Mouse (Mus musculus) neural tube, embryonic 14.5 days (tissue): Measurements from ENCODE around the gene Col25a1. TPM values are rescaled to one million over a fixed set of nuclear protein-coding genes. Genes with fewer than 3 reads are reported as not detected.

Experiments used
- ATAC-seq: fragments of 200-750 bp; cut with Nextera tagmentation; 2 replicates; pipeline ENCODE4 v1.8.0; 2017; ENCODE audit warnings: low read depth, mild to moderate bottlenecking, moderate TSS enrichment, moderate library complexity
- H3K27ac ChIP-seq: fragments of 300-500 bp; sonication (generic); 2 replicates; pipeline ENCODE4 v1.5.1; 2014; ENCODE audit warnings: low read depth, mild to moderate bottlenecking, control low read depth, low read length, moderate library complexity, mixed read lengths
- H3K27me3 ChIP-seq: fragments of 300-500 bp; sonication (generic); 2 replicates; pipeline ENCODE4 v1.6.1; 2014; ENCODE audit warnings: low read length; ENCODE audit not compliant: control insufficient read depth, insufficient read depth
- H3K36me3 ChIP-seq: fragments of 300-500 bp; sonication (generic); 2 replicates; pipeline ENCODE4 v1.6.1; 2014; ENCODE audit warnings: low read length, mixed read lengths; ENCODE audit not compliant: control insufficient read depth, insufficient read depth
- H3K4me1 ChIP-seq: fragments of 300-500 bp; sonication (generic); 2 replicates; pipeline ENCODE4 v1.6.1; 2014; ENCODE audit warnings: low read length; ENCODE audit not compliant: control insufficient read depth, insufficient read depth
- H3K4me2 ChIP-seq: fragments of 300-500 bp; sonication (generic); 2 replicates; pipeline ENCODE4 v1.6.1; 2014; ENCODE audit warnings: mild to moderate bottlenecking, low read depth, low read length, control low read depth
- H3K4me3 ChIP-seq: fragments of 300-500 bp; sonication (generic); 2 replicates; pipeline ENCODE4 v1.5.1; 2014; ENCODE audit warnings: low read depth, low read length, control low read depth, mixed read lengths
- H3K9ac ChIP-seq: fragments of 300-500 bp; sonication (generic); replicated peaks from 2 replicates; pipeline ENCODE4 v1.6.1; 2014; ENCODE audit warnings: low read depth, mild to moderate bottlenecking, control low read depth, low read length, mixed read lengths
- H3K9me3 ChIP-seq: fragments of 300-500 bp; sonication (generic); 2 replicates; pipeline ENCODE4 v1.6.1; 2016; ENCODE audit warnings: low read length; ENCODE audit not compliant: control insufficient read depth
- WGBS: fragments of 180-500 bp; shearing (Covaris S2); extraction: QIAGEN DNeasy Blood & Tissue Kit; methylation state at CpG from one replicate; pipeline ENCODE4 v1.1.7; 2014; 5-methylcytosine and 5-hydroxymethylcytosine counted together
- polyA plus RNA-seq: library from polyadenylated mRNA; unstranded; fragments of >200 nt; fragmentation: Nextera tagmentation; extraction: Ambion mirVana; gene quantifications from 2 replicates; pipeline ENCODE4 v1.2.1, GENCODE M21; 2014

The Col25a1 gene
- polyA plus RNA-seq, 1 experiment from 2014 or later = 10.5 TPM

DNA sequence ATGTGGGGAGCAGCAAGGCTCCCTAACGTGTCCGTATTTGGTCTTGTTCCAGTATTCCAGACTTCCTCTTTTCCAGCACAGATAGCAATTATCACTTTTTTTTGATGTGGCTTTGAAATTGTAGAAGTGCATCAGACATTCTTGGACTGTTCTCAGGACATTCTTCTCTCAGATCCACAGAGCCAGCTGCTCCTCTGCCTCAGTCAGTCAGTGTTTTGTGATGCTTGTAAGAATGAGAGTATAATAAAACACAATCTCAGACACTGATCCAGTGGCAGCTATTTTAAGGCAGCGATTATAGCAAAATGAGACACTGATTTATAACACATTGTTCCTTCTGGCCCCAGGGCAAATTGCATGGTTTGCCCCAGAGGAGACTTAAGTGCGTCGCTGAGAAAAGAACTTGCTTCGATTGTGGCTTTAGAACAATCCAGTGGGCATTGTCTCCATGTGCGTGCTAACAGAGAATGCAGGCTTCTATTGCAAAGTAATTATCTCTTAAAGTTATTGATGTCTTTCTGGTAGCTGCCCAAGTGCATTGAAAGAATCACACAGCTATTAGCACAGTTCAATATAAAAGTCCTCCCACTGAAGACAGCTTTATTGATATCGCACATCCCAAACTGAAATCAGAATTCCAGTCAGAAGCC, 111.5 kb downstream of the Col25a1 start:
- H3K4me2 ChIP-seq = no peak overlapping the region
- no peaks in the 10 kb centered on the region for H3K9me3 ChIP-seq
- H3K36me3 ChIP-seq = no peaks in the 10 kb centered on the region
- H3K27me3 ChIP-seq = no peaks in the 10 kb centered on the region
- no peak overlapping the region for H3K4me3 ChIP-seq
- no peak overlapping the region for H3K27ac ChIP-seq
- ATAC-seq = peak; percentile 61; the same call in 1 of the 2 replicates
- H3K4me1 ChIP-seq = 0 out of 2 replicates have a peak, but pooled peaks cover 4% of the 10 kb centered on the region
- 26% methylated on average over 8 of the region's 8 CpGs for WGBS
- no peak overlapping the region for H3K9ac ChIP-seq

DNA sequence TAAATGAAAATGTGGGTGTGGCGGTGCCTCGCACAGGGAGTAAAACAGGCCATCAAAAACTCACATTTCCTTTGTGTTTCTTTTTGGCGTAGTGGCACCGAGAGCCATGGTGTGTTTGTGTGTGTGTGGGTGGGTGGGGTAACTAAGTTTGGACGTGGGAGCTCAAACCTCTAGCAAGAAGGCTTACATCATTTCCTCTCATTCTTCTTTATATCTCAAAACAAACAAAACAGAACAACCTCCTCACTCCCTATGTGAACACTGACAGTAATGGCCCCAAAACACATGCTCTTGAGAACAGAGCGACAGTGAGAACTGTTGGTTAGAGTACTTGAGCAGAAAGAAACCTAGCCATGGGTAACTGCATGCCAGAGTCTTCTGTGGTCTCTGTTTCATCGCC, 121.1 kb downstream of the Col25a1 start:
- Histone ChIP-seq H3K27ac (no peak overlapping the region), H3K4me1 (no peaks in the 10 kb centered on the region), H3K4me2 (no peak overlapping the region), H3K4me3 (no peak overlapping the region), H3K36me3 (no peaks in the 10 kb centered on the region), H3K9ac (no peak overlapping the region), H3K27me3 (no peaks in the 10 kb centered on the region), H3K9me3 (no peaks in the 10 kb centered on the region)
- no peak for ATAC-seq
- 83% methylated on average over 7 of the region's 7 CpGs for WGBS

DNA sequence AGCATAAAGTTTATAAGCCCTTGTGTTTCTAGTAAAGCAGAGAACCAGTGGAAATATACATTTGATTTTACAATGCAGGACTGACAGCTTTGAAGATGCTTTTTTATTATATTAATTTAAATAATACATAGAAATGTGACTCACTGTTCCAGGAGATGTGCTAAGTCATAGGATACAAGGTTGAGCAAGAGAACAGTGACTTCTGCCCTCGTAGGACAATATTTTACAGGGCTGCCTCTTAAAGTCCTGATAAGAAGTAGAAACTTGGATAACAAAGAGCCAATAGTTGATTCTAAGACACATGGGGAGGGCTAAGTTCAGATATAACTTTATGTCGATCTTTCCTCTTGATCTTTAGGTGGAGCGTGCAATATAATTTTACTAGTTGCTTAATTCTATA, 124.8 kb downstream of the Col25a1 start:
- WGBS = 94% methylated on average over 3 of the region's 3 CpGs
- H3K27me3 ChIP-seq = no peaks in the 10 kb centered on the region
- H3K9me3 ChIP-seq = no peaks in the 10 kb centered on the region
- ATAC-seq = no peak
- H3K4me3 ChIP-seq = no peak overlapping the region
- no peaks in the 10 kb centered on the region for H3K4me1 ChIP-seq
- no peak overlapping the region for H3K9ac ChIP-seq
- H3K27ac ChIP-seq = no peak overlapping the region
- no peak overlapping the region for H3K4me2 ChIP-seq
- no peaks in the 10 kb centered on the region for H3K36me3 ChIP-seq

DNA sequence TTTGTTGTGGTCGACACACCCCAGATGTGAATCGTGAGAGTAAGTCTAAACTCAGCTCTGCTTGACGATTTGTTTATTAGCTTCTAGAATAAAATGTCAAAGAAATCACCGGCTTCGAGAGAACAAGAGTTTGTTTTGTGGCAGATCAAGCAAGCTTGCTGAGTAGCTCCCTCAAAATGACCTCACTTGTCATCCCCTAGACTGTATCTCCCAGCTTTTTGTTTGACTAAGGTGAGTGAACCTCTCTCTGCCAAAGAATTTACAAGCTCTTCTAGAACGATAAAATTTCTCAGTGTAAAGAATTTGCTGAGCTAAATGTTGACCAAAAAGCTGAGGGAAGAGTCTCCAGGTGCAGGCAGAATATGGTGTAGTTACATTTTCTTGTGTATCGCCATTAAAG, 125.3 kb downstream of the Col25a1 start:
- H3K27ac ChIP-seq = no peak overlapping the region
- H3K27me3 ChIP-seq = no peaks in the 10 kb centered on the region
- no peak overlapping the region for H3K9ac ChIP-seq
- no peaks in the 10 kb centered on the region for H3K9me3 ChIP-seq
- no peak for ATAC-seq
- no peaks in the 10 kb centered on the region for H3K36me3 ChIP-seq
- H3K4me3 ChIP-seq = no peak overlapping the region
- H3K4me1 ChIP-seq = no peaks in the 10 kb centered on the region
- no peak overlapping the region for H3K4me2 ChIP-seq
- WGBS = 90% methylated on average over 7 of the region's 7 CpGs

DNA sequence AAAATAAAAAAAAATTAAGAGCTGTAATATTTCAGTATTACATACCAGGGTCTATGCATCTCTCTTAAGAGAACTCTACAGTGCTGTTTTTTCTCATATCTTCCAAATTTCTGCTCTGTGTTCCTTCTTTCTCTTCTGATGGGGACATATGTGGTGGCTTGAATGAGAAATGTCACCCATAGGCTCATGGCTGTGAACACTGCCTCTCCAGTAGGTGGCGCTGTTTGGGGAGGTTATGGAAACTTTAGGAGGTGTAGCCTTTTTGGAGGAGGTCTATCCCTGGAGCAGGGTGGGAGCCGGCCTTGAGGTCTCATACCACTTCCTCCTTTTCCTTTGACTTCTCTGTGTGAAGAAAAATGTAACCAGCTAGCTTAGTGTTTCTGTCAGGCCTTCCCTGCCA, 128.4 kb downstream of the Col25a1 start:
- 93% methylated on average over 2 of the region's 2 CpGs for WGBS
- Histone ChIP-seq H3K27ac (no peak overlapping the region), H3K9ac (no peak overlapping the region), H3K36me3 (no peaks in the 10 kb centered on the region), H3K9me3 (no peaks in the 10 kb centered on the region), H3K27me3 (no peaks in the 10 kb centered on the region), H3K4me1 (no peaks in the 10 kb centered on the region), H3K4me2 (no peak overlapping the region), H3K4me3 (no peak overlapping the region)
- no peak for ATAC-seq

DNA sequence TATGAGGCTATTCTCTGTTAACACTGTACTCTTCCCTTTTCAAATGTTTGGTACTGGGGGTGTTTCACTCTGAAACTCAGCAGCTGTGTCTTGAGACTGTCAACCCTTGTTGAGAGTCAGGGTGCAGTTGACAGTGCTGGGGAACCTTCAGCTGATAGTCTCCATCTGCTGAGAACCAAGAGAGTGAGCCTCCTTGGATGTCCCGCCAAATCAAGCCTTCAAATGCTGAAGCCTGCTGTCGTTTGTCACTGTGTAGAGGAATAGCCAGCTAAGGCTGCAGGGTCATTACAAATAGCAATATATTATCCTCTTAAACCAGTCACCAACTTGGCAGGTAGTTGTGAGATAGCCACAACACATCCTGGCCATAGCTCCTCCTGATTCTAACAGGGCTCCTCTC, 129.0 kb downstream of the Col25a1 start:
- Histone ChIP-seq H3K36me3 (no peaks in the 10 kb centered on the region), H3K4me2 (no peak overlapping the region), H3K27ac (no peak overlapping the region), H3K4me1 (no peaks in the 10 kb centered on the region), H3K4me3 (no peak overlapping the region), H3K27me3 (no peaks in the 10 kb centered on the region), H3K9ac (no peak overlapping the region), H3K9me3 (no peaks in the 10 kb centered on the region)
- no peak for ATAC-seq
- WGBS = 78% methylated on average over 2 of the region's 2 CpGs

DNA sequence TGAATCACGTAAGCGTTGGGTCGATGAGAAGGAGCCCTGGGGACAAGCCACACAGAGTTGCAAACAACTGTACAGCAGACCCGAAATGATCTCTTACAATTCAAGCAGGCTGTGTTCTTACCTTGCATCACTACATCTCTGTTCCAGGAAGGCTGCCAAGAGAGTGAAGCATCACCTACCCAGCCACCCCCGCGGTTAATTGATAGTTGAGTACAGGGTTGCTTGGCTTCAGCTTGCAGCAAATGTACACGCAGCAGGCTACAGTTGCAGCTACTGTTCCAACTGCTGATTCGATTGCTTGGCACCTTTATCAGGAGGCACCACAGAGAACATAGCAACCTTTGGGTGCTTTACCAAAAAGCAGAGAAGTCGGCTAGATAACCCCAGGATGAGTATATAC, 133.8 kb downstream of the Col25a1 start:
- no peaks in the 10 kb centered on the region for H3K4me1 ChIP-seq
- H3K9ac ChIP-seq = no peak overlapping the region
- H3K27ac ChIP-seq = no peak overlapping the region
- H3K4me3 ChIP-seq = no peak overlapping the region
- no peaks in the 10 kb centered on the region for H3K36me3 ChIP-seq
- ATAC-seq = no peak
- WGBS = 85% methylated on average over 9 of the region's 9 CpGs
- H3K27me3 ChIP-seq = no peaks in the 10 kb centered on the region
- no peak overlapping the region for H3K4me2 ChIP-seq
- no peaks in the 10 kb centered on the region for H3K9me3 ChIP-seq

DNA sequence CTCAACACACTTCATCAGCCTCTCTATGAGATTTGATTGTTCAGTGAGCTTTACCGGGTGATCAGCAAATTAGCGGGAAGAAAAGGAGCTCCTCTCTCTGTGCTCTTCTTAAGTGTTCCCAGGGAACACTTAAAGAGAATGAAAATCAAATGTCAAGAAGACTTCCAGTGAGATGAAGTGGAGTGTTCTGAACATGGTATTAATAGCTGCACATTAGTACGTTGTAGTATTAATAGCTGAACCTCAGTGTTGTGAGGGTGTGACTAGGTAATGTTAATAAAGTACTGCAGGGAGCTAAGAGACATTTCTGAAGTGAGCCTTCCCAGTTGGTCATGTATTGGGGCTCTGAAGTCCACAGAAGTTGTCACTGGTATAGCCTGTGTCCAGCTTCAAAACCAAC, 139.2 kb downstream of the Col25a1 start:
- Histone ChIP-seq H3K27me3 (no peaks in the 10 kb centered on the region), H3K27ac (no peak overlapping the region), H3K4me2 (no peak overlapping the region), H3K9me3 (no peaks in the 10 kb centered on the region), H3K9ac (no peak overlapping the region), H3K4me3 (no peak overlapping the region), H3K4me1 (no peaks in the 10 kb centered on the region), H3K36me3 (no peaks in the 10 kb centered on the region)
- 68% methylated on average over 3 of the region's 3 CpGs for WGBS
- ATAC-seq = no peak

DNA sequence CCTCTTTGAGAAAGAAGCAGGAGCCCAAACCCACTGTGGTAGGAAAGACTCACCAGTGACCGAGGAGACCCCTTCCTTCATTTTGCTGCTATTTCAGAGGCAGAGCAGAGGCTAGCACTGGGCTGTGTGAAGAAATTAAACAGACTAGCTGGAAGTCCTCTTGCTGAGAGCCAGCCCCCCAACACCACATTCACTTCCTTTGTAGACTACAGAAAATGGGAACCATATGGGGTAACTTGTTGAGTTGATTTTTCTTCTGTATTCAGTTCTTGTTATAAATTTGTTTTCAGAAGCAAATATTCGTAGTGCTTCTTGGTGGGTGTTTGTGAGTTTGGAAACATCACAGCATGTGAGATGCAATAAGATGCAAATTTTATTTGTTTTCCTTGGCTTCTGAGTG, 142.6 kb downstream of the Col25a1 start:
- H3K4me3 ChIP-seq = no peak overlapping the region
- no peaks in the 10 kb centered on the region for H3K36me3 ChIP-seq
- H3K4me1 ChIP-seq = peaks cover 3% of the 10 kb centered on the region; the same call in 1 of the 2 replicates
- H3K9ac ChIP-seq = no peak overlapping the region
- H3K27ac ChIP-seq = no peak overlapping the region
- no peak for ATAC-seq
- H3K27me3 ChIP-seq = no peaks in the 10 kb centered on the region
- H3K9me3 ChIP-seq = no peaks in the 10 kb centered on the region
- WGBS = 80% methylated on average over 2 of the region's 2 CpGs
- H3K4me2 ChIP-seq = no peak overlapping the region
